ENCODE assay signal across 15 mouse cellular contexts in the genomic region with DNA sequence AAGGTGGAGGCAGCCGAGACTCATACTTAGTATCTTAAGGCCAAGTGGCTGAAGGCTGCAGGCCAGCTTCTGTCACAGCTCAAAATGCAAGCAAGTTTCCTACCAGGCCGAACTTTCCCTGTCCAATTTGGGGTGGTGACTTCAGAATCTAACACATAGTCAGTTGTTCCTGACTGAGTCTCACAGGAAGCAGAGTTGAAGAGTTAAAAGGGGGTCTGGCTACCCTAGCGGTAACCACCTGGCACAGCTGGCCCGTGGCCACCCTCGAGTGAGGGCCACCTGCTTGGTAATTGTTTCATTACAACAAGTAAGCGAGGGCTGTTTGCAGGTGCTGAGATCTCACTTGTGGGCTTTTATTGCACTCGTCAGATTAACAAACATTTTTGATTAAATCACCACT. TPM values are rescaled to one million over a fixed set of nuclear protein-coding genes. Genes with fewer than 3 reads are reported as not detected.
DNase-seq lines count a peak whose midpoint lies in the region; ATAC-seq and TF ChIP-seq lines count a peak whose summit lies in the region.
"Had no signal": no experiment of that assay in that cellular context is flagged by ENCODE, and none has a peak within 500 bp of the region (broad histone marks: within the 10 kb centered on the region; RNA-seq: fewer than 3 reads in every experiment).

No protein-coding gene starts in this region.

- peaks cover 69% of the 10 kb centered on the region for H3K4me1 ChIP-seq in kidney, embryonic 15.5 days
- peaks cover 30 to 78% of the 10 kb centered on the region in 2 experiments for H3K4me1 ChIP-seq in CH12.LX (ENCODE audit: control insufficient read depth in 1 of 2, insufficient read depth in 2 of 2)

- H3K4me2 ChIP-seq in kidney, embryonic 15.5 days = no peak overlapping the region
- H3K4me2 ChIP-seq in CH12.LX (ENCODE audit: insufficient read depth, low read depth, poor library complexity, severe bottlenecking) = peak overlapping the region; percentile 58
- H3K4me2 ChIP-seq: neural tube, embryonic 15.5 days had no signal

- no peak for TF ChIP-seq POLR2A in CH12.LX (IDR thresholded peaks at IDR 0.05; ENCODE audit: low read depth, low read length)

- in situ Hi-C loops in CH12.LX (cut with MboI; ENCODE audit: low pct_ligation_motif_present, low pct_unique_long_range_greater_than_20kb, low sequenced_read_pairs) = loop anchor here (10.0 kb wide), 1 partner anchor 52 kb away; no protein-coding TSS in a partner anchor

- WGBS in kidney, embryonic 15.5 days = 46% methylated on average over 7 of the region's 7 CpGs

- TF ChIP-seq EP300 in CH12.LX (IDR thresholded peaks at IDR 0.05; ENCODE audit: low read length) = peak; percentile 69

- H3K36me3 ChIP-seq in kidney, embryonic 15.5 days = peaks cover 6% of the 10 kb centered on the region; the same call in 1 of the 2 replicates
- peaks cover 8 to 36% of the 10 kb centered on the region in 2 experiments for H3K36me3 ChIP-seq in CH12.LX (replicated peaks in 1 of 2; ENCODE audit: control insufficient read depth in 1 of 2, insufficient read depth in 1 of 2, low read length in 1 of 2)
- H3K36me3 ChIP-seq: neural tube, embryonic 15.5 days had no signal

- H3K9me3 ChIP-seq in kidney, embryonic 15.5 days (replicated peaks) = no peaks in the 10 kb centered on the region
- peaks cover 2% of the 10 kb centered on the region for H3K9me3 ChIP-seq in CH12.LX (replicated peaks; ENCODE audit: low read length)
- H3K9me3 ChIP-seq: neural tube, embryonic 15.5 days had no signal

- TF ChIP-seq CTCF in CH12.LX (conservative IDR thresholded peaks at IDR 0.05 in 1 of 2, IDR thresholded peaks at IDR 0.05 in 1 of 2; ENCODE audit: low read depth in 2 of 2, low read length in 2 of 2) = peak in 1 of 2 experiments; percentile 30; a peak in 2 of 4 replicates

- H3K4me3 ChIP-seq in kidney, embryonic 15.5 days (replicated peaks) = no peak overlapping the region
- H3K4me3 ChIP-seq in CH12.LX (replicated peaks in 1 of 3; ENCODE audit: low read depth in 2 of 3, low read length in 2 of 3, poor library complexity in 1 of 3) = no peak overlapping the region
- H3K4me3 ChIP-seq: neural tube, embryonic 15.5 days had no signal

- dilution Hi-C loops in CH12.LX (cut with MboI; ENCODE audit: extremely low pct_ligation_motif_present, extremely low pct_unique_long_range_greater_than_20kb, low sequenced_read_pairs) = no loop called here

- no peaks in the 10 kb centered on the region for H3K27me3 ChIP-seq in kidney, embryonic 15.5 days
- H3K27me3 ChIP-seq in CH12.LX (replicated peaks) = no peaks in the 10 kb centered on the region
- H3K27me3 ChIP-seq: neural tube, embryonic 15.5 days had no signal

- H3K79me2 ChIP-seq in CH12.LX (replicated peaks; ENCODE audit: control insufficient read depth, extremely low read depth, insufficient read depth, poor library complexity, severe bottlenecking) = peaks cover 12% of the 10 kb centered on the region

- no peak overlapping the region for H3K9ac ChIP-seq in kidney, embryonic 15.5 days
- no peak overlapping the region for H3K9ac ChIP-seq in CH12.LX (ENCODE audit: insufficient read depth, low read depth)
- H3K9ac ChIP-seq: liver, postnatal 0 days; neural tube, embryonic 15.5 days had no signal

- peak; percentile 56 to 71 for DNase-seq in cerebellum, postnatal 25 days
- no peak for DNase-seq in cerebellum, adult 11-12 months
- no peak for DNase-seq in kidney, postnatal 14 days
- no peak for DNase-seq in CH12.LX (ENCODE audit: extremely low read depth)
- DNase-seq in forelimb bud, embryonic 11.5 days (ENCODE audit: low read depth, low spot score) = peak; percentile 62
- no peak for DNase-seq in adrenal gland, adult 8-10 months
- DNase-seq: adrenal gland, postnatal 25 days; gastrocnemius, postnatal 25 days; kidney, adult 8-10 months; liver, postnatal 0 days; lung, postnatal 4 days; retina, postnatal 1 day had no signal

- H3K27ac ChIP-seq in kidney, embryonic 15.5 days = peak overlapping the region; percentile 64
- H3K27ac ChIP-seq in CH12.LX (ENCODE audit: insufficient read depth, low read depth) = peak overlapping the region; percentile 65
- H3K27ac ChIP-seq: stomach, postnatal 0 days had no signal

- no peak for ATAC-seq in kidney, embryonic 15.5 days (replicated peaks; ENCODE audit: low FRiP score)
- ATAC-seq: liver, postnatal 0 days had no signal

- no peak; the same call in 1 of the 2 replicates for TF ChIP-seq RAD21 in CH12.LX (IDR thresholded peaks at IDR 0.05; ENCODE audit: low read depth, low read length)

TF ChIP-seq in CH12.LX, 34 proteins besides CTCF, POLR2A, EP300 and RAD21:
- TF ChIP-seq E2F4 (IDR thresholded peaks at IDR 0.05; ENCODE audit: insufficient replicate concordance, low read depth, low read length) (no peak), MXI1 (IDR thresholded peaks at IDR 0.05; ENCODE audit: low read depth, low read length) (no peak), TBP (conservative IDR thresholded peaks at IDR 0.05; ENCODE audit: low read depth, low read length) (no peak), USF1 (IDR thresholded peaks at IDR 0.05; ENCODE audit: low read depth, low read length) (no peak), USF2 (conservative IDR thresholded peaks at IDR 0.05; ENCODE audit: low read depth, low read length) (no peak), ZMIZ1 (IDR thresholded peaks at IDR 0.05; ENCODE audit: low read depth, low read length) (no peak), UBTF (IDR thresholded peaks at IDR 0.05; ENCODE audit: low read depth, low read length) (0 out of 2 replicates have a peak, but pooled peaks have one; percentile 64), NELFE (IDR thresholded peaks at IDR 0.05; ENCODE audit: low read depth, low read length) (no peak), JUN (IDR thresholded peaks at IDR 0.05; ENCODE audit: insufficient read depth, low read depth, low read length) (peak; percentile 70), CHD1 (IDR thresholded peaks at IDR 0.05; ENCODE audit: low read depth, low read length) (no peak), ZC3H11A (IDR thresholded peaks at IDR 0.05; ENCODE audit: low read depth, low read length) (no peak), MAX (IDR thresholded peaks at IDR 0.05; ENCODE audit: low read length) (0 out of 2 replicates have a peak, but pooled peaks have one; percentile 42), ETS1 (conservative IDR thresholded peaks at IDR 0.05; ENCODE audit: low read depth, low read length) (peak; percentile 59), PAX5 (IDR thresholded peaks at IDR 0.05; ENCODE audit: low read length) (no peak), ZKSCAN1 (IDR thresholded peaks at IDR 0.05; ENCODE audit: borderline replicate concordance, low read depth, low read length) (no peak), MAZ (IDR thresholded peaks at IDR 0.05; ENCODE audit: low read depth, low read length) (no peak), NRF1 (IDR thresholded peaks at IDR 0.05; ENCODE audit: low read depth, low read length) (no peak), SIN3A (IDR thresholded peaks at IDR 0.05; ENCODE audit: low read length) (no peak; the same call in 1 of the 2 replicates), RCOR1 (conservative IDR thresholded peaks at IDR 0.05; ENCODE audit: low read depth, low read length) (no peak), GABPA (IDR thresholded peaks at IDR 0.05; ENCODE audit: insufficient replicate concordance, low read depth, low read length) (no peak), ZNF384 (IDR thresholded peaks at IDR 0.05; ENCODE audit: low read depth, low read length) (no peak), IRF4 (IDR thresholded peaks at IDR 0.05; ENCODE audit: low read depth, low read length) (peak; percentile 66), SMC3 (IDR thresholded peaks at IDR 0.05; ENCODE audit: low read depth, low read length) (0 out of 2 replicates have a peak, but pooled peaks have one; percentile 5), ELF1 (IDR thresholded peaks at IDR 0.05; ENCODE audit: low read depth, low read length) (no peak), MAFK (IDR thresholded peaks at IDR 0.05; ENCODE audit: insufficient replicate concordance, low read length) (no peak), MEF2A (IDR thresholded peaks at IDR 0.05; ENCODE audit: borderline replicate concordance, low read depth, low read length) (peak; percentile 96), MYC (IDR thresholded peaks at IDR 0.05; ENCODE audit: low read depth, low read length) (no peak), KAT2A (IDR thresholded peaks at IDR 0.05; ENCODE audit: insufficient replicate concordance, low read length) (no peak), POLR2AphosphoS2 (IDR thresholded peaks at IDR 0.05; ENCODE audit: low read depth, low read length) (no peak), TCF12 (IDR thresholded peaks at IDR 0.05; ENCODE audit: low read depth, low read length) (peak; percentile 97), JUND (conservative IDR thresholded peaks at IDR 0.05; ENCODE audit: low read depth, low read length) (peak; percentile 35; the same call in 1 of the 2 replicates), HCFC1 (IDR thresholded peaks at IDR 0.05; ENCODE audit: low read depth, low read length) (no peak), CHD2 (IDR thresholded peaks at IDR 0.05; ENCODE audit: low read length) (no peak), BHLHE40 (IDR thresholded peaks at IDR 0.05; ENCODE audit: low read depth, low read length) (peak; percentile 33; the same call in 1 of the 2 replicates)

RNA-seq across cellular contexts. Expression of a gene that starts 4.3 kb away (rescaled TPM):
- 14.2 and 15.5 TPM in 2 replicates for polyA plus RNA-seq in kidney, embryonic 15.5 days (2015; fragmentation: Nextera tagmentation; extraction: Ambion mirVana)
- total RNA-seq in CH12.LX (2012; rRNA removed) (18.7 and 23.5 TPM in 2 replicates), CH12.LX (2014; rRNA removed) (8.8 and 9.1 TPM in 2 replicates)
- 12.0 and 15.4 TPM in 2 replicates for polyA plus RNA-seq in CH12.LX (2012; ENCODE audit: insufficient read length, low read depth)
- 10 to 100 TPM; 11.0 to 18.0 (median 14.2) TPM for total RNA-seq in adrenal gland, adult 8-10 months (2022)

RNA-seq across cellular contexts. Expression of a gene that starts 52.2 kb away (rescaled TPM):
- 122 and 126 TPM in 2 replicates for polyA plus RNA-seq in kidney, embryonic 15.5 days (2015; fragmentation: Nextera tagmentation; extraction: Ambion mirVana)
- total RNA-seq in CH12.LX (2012; rRNA removed) = 88.8 and 95.3 TPM in 2 replicates
- 96.9 and 105 TPM in 2 replicates for total RNA-seq in CH12.LX (2014; rRNA removed)
- 135 and 152 TPM in 2 replicates for polyA plus RNA-seq in CH12.LX (2012; ENCODE audit: insufficient read length, low read depth)
- total RNA-seq in adrenal gland, adult 8-10 months (2022) = 100 to 1,000 TPM; 108 to 175 (median 150) TPM

Comparison
In these comparisons a context has a peak if more than half of its experiments do, and no peak if none do; other contexts are left out.
1. DNase-seq: peak in cerebellum, postnatal 25 days (2 of 2) and forelimb bud, embryonic 11.5 days (single experiment); none in cerebellum, adult 11-12 months (single experiment), kidney, postnatal 14 days (single experiment), CH12.LX (single experiment) and adrenal gland, adult 8-10 months (single experiment).